Mouse (Mus musculus): Measurements from ENCODE around the gene A1bg. TPM values are rescaled to one million over a fixed set of nuclear protein-coding genes. Genes with fewer than 3 reads are reported as not detected.

A1bg gene
- not detected in 2 replicates for polyA plus RNA-seq (2012; rRNA removed)

- DNase-seq (ENCODE audit: low read depth) = no peak
- TF ChIP-seq CTCF (IDR thresholded peaks at IDR 0.05; ENCODE audit: borderline replicate concordance, extremely low read depth, insufficient read depth, insufficient read length) = no peak
- TF ChIP-seq POLR2A (IDR thresholded peaks at IDR 0.05; ENCODE audit: borderline replicate concordance, extremely low read depth, insufficient read depth, insufficient read length, poor library complexity, severe bottlenecking) = no peak
These were observed at the start of gene A1bg for GRCm38 (mm10) chr15:60922912-60923311. Gene A1bg, minus strand, starts transcription at chr15:60923012.

DNA sequence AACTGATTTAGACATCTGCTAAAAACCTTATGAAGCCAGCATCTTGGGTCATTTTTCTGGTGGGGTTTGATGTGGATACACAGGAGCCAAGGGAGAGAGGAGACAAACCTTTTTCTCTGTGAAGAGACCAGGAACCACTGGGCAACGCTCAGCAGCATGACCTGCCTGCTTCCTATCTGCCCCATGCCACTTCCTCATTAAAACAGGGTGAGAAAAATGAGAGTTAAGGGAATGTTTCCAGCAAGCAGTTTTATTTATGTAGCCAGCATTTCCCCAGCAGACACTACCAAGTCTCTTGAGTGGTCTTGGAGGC is 45.7 kb upstream of the A1bg start:
- no peak for DNase-seq (ENCODE audit: low read depth)
- no peak for TF ChIP-seq CTCF (IDR thresholded peaks at IDR 0.05; ENCODE audit: borderline replicate concordance, extremely low read depth, insufficient read depth, insufficient read length)
- no peak for TF ChIP-seq POLR2A (IDR thresholded peaks at IDR 0.05; ENCODE audit: borderline replicate concordance, extremely low read depth, insufficient read depth, insufficient read length, poor library complexity, severe bottlenecking)

- peak; percentile 87 for DNase-seq (ENCODE audit: low read depth)
- TF ChIP-seq CTCF (IDR thresholded peaks at IDR 0.05; ENCODE audit: borderline replicate concordance, extremely low read depth, insufficient read depth, insufficient read length) = no peak
- no peak for TF ChIP-seq POLR2A (IDR thresholded peaks at IDR 0.05; ENCODE audit: borderline replicate concordance, extremely low read depth, insufficient read depth, insufficient read length, poor library complexity, severe bottlenecking)
These were observed 45.2 kb upstream of the A1bg start for GRCm38 (mm10) chr15:60967841-60968548.

DNA sequence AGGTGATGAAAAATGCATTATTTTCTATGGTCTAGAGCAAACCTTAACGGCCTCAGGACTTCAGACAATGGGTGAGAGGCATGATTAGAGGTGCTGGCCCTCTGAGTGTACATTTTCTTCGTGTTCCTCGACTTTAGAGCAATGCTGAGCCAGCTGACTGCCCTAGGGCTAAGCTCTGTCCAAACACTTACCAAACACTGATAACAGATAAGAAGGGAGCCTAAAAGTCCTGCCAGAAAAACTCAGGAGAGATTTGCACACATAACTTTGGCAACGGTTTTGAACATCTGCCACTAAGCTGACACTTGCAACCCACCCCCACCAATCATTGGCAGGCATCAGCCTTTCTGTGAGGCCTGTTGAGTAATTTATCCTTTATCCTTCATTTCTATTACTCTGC is 2.9 kb upstream of the A1bg start:
- DNase-seq (ENCODE audit: low read depth) = peak; percentile 30
- TF ChIP-seq POLR2A (IDR thresholded peaks at IDR 0.05; ENCODE audit: borderline replicate concordance, extremely low read depth, insufficient read depth, insufficient read length, poor library complexity, severe bottlenecking) = no peak
- no peak for TF ChIP-seq CTCF (IDR thresholded peaks at IDR 0.05; ENCODE audit: borderline replicate concordance, extremely low read depth, insufficient read depth, insufficient read length)

GRCm38 (mm10) chr15:60903763-60904697 is 18.8 kb downstream of the A1bg start:
- TF ChIP-seq POLR2A (IDR thresholded peaks at IDR 0.05; ENCODE audit: borderline replicate concordance, extremely low read depth, insufficient read depth, insufficient read length, poor library complexity, severe bottlenecking) (no peak), CTCF (IDR thresholded peaks at IDR 0.05; ENCODE audit: borderline replicate concordance, extremely low read depth, insufficient read depth, insufficient read length) (no peak)
- peak; percentile 48 for DNase-seq (ENCODE audit: low read depth)

- TF ChIP-seq CTCF (IDR thresholded peaks at IDR 0.05; ENCODE audit: borderline replicate concordance, extremely low read depth, insufficient read depth, insufficient read length) (no peak), POLR2A (IDR thresholded peaks at IDR 0.05; ENCODE audit: borderline replicate concordance, extremely low read depth, insufficient read depth, insufficient read length, poor library complexity, severe bottlenecking) (no peak)
- peak; percentile 52 for DNase-seq (ENCODE audit: low read depth)
These were observed 24.4 kb downstream of the A1bg start for GRCm38 (mm10) chr15:60898187-60898965.

- TF ChIP-seq CTCF (IDR thresholded peaks at IDR 0.05; ENCODE audit: borderline replicate concordance, extremely low read depth, insufficient read depth, insufficient read length) = no peak
- TF ChIP-seq POLR2A (IDR thresholded peaks at IDR 0.05; ENCODE audit: borderline replicate concordance, extremely low read depth, insufficient read depth, insufficient read length, poor library complexity, severe bottlenecking) = no peak
- no peak for DNase-seq (ENCODE audit: low read depth)
These were observed 26.8 kb downstream of the A1bg start for GRCm38 (mm10) chr15:60896040-60896439.

- no peak for DNase-seq (ENCODE audit: low read depth)
- TF ChIP-seq CTCF (IDR thresholded peaks at IDR 0.05; ENCODE audit: borderline replicate concordance, extremely low read depth, insufficient read depth, insufficient read length) (no peak), POLR2A (IDR thresholded peaks at IDR 0.05; ENCODE audit: borderline replicate concordance, extremely low read depth, insufficient read depth, insufficient read length, poor library complexity, severe bottlenecking) (no peak)
These were observed 29.8 kb downstream of the A1bg start for GRCm38 (mm10) chr15:60892976-60893463.

DNA sequence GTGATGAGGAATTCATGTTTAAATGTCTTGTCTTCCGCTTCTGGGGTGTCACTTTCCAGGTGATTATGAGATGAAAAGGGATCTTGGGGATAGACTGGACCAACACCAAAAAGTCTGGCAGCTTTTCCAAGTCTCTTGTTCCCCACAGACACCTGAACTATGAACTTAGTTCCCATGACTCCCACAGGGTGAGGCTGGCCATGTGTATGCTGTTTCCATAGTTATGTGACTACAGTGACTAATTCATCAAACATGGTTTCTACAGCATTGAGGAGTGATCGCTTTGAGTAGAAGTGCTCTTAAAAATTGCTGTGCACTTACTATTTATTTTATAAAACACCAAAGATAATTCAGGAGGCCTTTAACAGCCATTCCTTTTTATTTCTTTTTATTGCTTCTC is 34.1 kb downstream of the A1bg start:
- TF ChIP-seq POLR2A (IDR thresholded peaks at IDR 0.05; ENCODE audit: borderline replicate concordance, extremely low read depth, insufficient read depth, insufficient read length, poor library complexity, severe bottlenecking) = no peak
- TF ChIP-seq CTCF (IDR thresholded peaks at IDR 0.05; ENCODE audit: borderline replicate concordance, extremely low read depth, insufficient read depth, insufficient read length) = no peak
- DNase-seq (ENCODE audit: low read depth) = no peak

- no peak for TF ChIP-seq CTCF (IDR thresholded peaks at IDR 0.05; ENCODE audit: borderline replicate concordance, extremely low read depth, insufficient read depth, insufficient read length)
- no peak for TF ChIP-seq POLR2A (IDR thresholded peaks at IDR 0.05; ENCODE audit: borderline replicate concordance, extremely low read depth, insufficient read depth, insufficient read length, poor library complexity, severe bottlenecking)
- DNase-seq (ENCODE audit: low read depth) = no peak
These were observed 47.1 kb downstream of the A1bg start for GRCm38 (mm10) chr15:60875721-60876120.

- TF ChIP-seq CTCF (IDR thresholded peaks at IDR 0.05; ENCODE audit: borderline replicate concordance, extremely low read depth, insufficient read depth, insufficient read length) (no peak), POLR2A (IDR thresholded peaks at IDR 0.05; ENCODE audit: borderline replicate concordance, extremely low read depth, insufficient read depth, insufficient read length, poor library complexity, severe bottlenecking) (no peak)
- no peak for DNase-seq (ENCODE audit: low read depth)
These were observed 60.4 kb downstream of the A1bg start for GRCm38 (mm10) chr15:60862417-60862816.
